Mouse (Mus musculus): Measurements from ENCODE around the gene Trim17. TPM values are rescaled to one million over a fixed set of nuclear protein-coding genes. Genes with fewer than 3 reads are reported as not detected.

Trim17 gene
- polyA plus RNA-seq, 1 experiment: 0.23 TPM

DNA sequence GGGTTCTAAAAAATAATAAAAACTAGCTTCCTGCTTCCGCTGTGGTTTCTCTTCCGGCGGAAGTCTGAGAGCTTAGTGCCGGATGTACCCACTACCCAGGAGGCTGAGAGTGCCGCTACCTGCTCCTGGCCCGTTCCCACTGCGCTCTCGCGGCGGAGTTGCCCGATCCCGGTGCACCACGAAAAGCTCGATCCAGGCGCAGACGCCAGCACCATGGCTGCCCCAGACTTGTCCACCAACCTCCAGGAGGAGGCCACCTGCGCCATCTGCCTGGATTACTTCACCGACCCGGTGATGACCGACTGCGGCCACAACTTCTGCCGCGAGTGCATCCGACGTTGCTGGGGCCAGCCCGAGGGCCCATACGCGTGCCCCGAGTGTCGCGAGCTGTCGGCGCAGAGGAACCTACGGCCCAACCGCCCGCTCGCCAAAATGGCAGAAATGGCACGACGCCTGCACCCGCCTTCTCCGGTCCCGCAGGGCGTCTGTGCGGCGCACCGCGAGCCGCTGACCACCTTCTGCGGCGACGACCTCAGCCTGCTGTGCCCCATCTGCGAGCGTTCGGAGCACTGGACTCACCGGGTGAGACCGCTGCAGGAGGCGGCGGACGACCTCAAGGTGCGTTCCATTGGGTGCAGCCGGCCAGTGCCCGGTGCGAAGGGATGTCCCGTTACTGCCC is 23.7 kb downstream of the Trim17 start, which contains the start of gene Trim11:
Gene Trim11, plus strand, starts transcription at position 67 of the 679 bp plus-strand sequence.
- peak within 1 kb of the TSS; percentile 98 for H3K4me3 ChIP-seq (ENCODE audit: extremely low read depth, insufficient read depth, insufficient read length)
- TF ChIP-seq POLR2A (IDR thresholded peaks at IDR 0.05; ENCODE audit: low read depth, low read length) (peak; percentile 81), CTCF (IDR thresholded peaks at IDR 0.05; ENCODE audit: extremely low read depth, insufficient read depth, insufficient read length, insufficient replicate concordance) (no peak)
- peaks cover 2% of the 10 kb centered on the region for H3K36me3 ChIP-seq (ENCODE audit: control insufficient read depth, insufficient read depth, low read length)
- no peaks in the 10 kb centered on the region for H3K27me3 ChIP-seq (ENCODE audit: control insufficient read depth, insufficient read depth, low read length)
- under 1% methylated on average over 64 of the region's 64 CpGs for WGBS
- H3K27ac ChIP-seq (ENCODE audit: insufficient read depth, low read length): peak within 1 kb of the TSS; percentile 89
- DNase-seq (ENCODE audit: low read depth in 1 of 2, low spot score in 2 of 2): peak; percentile 53 to 64
- peaks cover 26% of the 10 kb centered on the region; the same call in 1 of the 2 replicates for H3K4me1 ChIP-seq (ENCODE audit: control insufficient read depth, insufficient read depth, insufficient read length)

DNA sequence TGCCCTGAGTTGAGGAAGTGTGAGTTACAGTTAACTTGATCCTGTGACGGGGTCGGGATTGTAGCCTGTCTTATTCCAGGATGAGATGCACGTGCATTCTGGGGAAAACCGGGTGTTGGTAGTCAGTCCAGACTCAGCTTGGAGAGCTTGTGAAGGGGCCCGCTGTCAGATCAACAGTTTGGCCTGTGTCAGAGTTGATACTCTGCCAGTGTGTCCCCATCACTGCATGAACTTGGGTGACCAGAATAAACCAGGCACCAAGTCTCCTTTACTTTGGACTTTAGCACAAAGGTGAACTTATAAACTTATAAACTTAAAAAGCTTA is 24.2 kb downstream of the Trim17 start:
- TF ChIP-seq CTCF (IDR thresholded peaks at IDR 0.05; ENCODE audit: extremely low read depth, insufficient read depth, insufficient read length, insufficient replicate concordance) (no peak), POLR2A (IDR thresholded peaks at IDR 0.05; ENCODE audit: low read depth, low read length) (no peak)
- peak overlapping the region; percentile 89 for H3K27ac ChIP-seq (ENCODE audit: insufficient read depth, low read length)

DNA sequence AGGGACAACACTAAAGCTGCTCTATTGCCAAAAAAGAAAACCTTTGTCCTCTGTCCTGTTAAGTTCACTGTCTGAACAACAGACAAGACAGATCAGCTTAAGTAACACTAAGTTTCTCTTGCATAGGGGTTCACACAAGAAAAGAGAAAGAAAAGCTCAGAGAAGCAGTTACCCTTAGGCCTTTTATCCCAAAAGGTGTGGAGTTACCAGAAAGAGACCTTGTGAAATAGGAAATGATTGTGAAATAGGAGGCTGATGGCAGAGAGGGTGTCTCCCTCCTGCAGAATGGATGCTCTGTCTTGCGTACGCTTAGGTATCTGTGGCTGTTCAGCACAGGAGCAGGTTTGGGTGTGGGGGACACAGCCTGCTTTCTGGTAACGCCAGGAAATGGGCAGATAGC is 24.7 kb downstream of the Trim17 start:
- Histone ChIP-seq H3K27ac (ENCODE audit: insufficient read depth, low read length) (no peak overlapping the region), H3K27me3 (ENCODE audit: control insufficient read depth, insufficient read depth, low read length) (no peaks in the 10 kb centered on the region), H3K36me3 (ENCODE audit: control insufficient read depth, insufficient read depth, low read length) (peaks cover 6% of the 10 kb centered on the region), H3K4me1 (ENCODE audit: control insufficient read depth, insufficient read depth, insufficient read length) (peaks cover 26% of the 10 kb centered on the region; the same call in 1 of the 2 replicates), H3K4me3 (ENCODE audit: extremely low read depth, insufficient read depth, insufficient read length) (peak overlapping the region; percentile 98; the same call in 1 of the 2 replicates)
- WGBS: 37% methylated on average over 3 of the region's 3 CpGs
- no peak for DNase-seq (ENCODE audit: low read depth in 1 of 2, low spot score in 2 of 2)
- TF ChIP-seq POLR2A (IDR thresholded peaks at IDR 0.05; ENCODE audit: low read depth, low read length): no peak
- TF ChIP-seq CTCF (IDR thresholded peaks at IDR 0.05; ENCODE audit: extremely low read depth, insufficient read depth, insufficient read length, insufficient replicate concordance): no peak

More for the DNA sequence above, 24.2 kb downstream of the Trim17 start:
- H3K4me3 ChIP-seq (ENCODE audit: extremely low read depth, insufficient read depth, insufficient read length): peak overlapping the region; percentile 98
- under 1% methylated on average over 5 of the region's 5 CpGs for WGBS
- peaks cover 3% of the 10 kb centered on the region for H3K36me3 ChIP-seq (ENCODE audit: control insufficient read depth, insufficient read depth, low read length)
- no peak for DNase-seq (ENCODE audit: low read depth in 1 of 2, low spot score in 2 of 2)
- no peaks in the 10 kb centered on the region for H3K27me3 ChIP-seq (ENCODE audit: control insufficient read depth, insufficient read depth, low read length)
- peaks cover 26% of the 10 kb centered on the region; the same call in 1 of the 2 replicates for H3K4me1 ChIP-seq (ENCODE audit: control insufficient read depth, insufficient read depth, insufficient read length)

DNA sequence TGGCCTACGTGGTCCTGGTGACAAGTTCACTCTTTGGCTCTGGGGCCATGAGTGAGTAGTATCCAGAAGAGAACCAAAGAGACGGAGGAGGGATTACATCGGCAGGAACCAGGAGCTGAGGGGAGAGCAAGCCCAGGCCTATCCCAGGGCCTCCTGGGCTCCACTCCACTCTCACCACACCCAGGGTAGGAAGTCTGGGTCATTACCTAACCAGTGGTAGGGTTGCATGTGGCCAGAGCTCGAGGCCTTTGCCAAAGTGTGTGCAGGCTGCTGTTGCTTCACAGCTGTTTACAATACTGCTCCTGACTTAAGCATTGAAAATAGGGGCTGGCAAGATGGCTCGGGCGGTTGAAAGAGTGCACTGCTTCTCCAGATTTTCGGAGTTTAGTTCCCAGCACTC is 25.2 kb downstream of the Trim17 start:
- WGBS: 63% methylated on average over 7 of the region's 7 CpGs
- no peak for DNase-seq (ENCODE audit: low read depth in 1 of 2, low spot score in 2 of 2)
- peaks cover 26% of the 10 kb centered on the region; the same call in 1 of the 2 replicates for H3K4me1 ChIP-seq (ENCODE audit: control insufficient read depth, insufficient read depth, insufficient read length)

DNA sequence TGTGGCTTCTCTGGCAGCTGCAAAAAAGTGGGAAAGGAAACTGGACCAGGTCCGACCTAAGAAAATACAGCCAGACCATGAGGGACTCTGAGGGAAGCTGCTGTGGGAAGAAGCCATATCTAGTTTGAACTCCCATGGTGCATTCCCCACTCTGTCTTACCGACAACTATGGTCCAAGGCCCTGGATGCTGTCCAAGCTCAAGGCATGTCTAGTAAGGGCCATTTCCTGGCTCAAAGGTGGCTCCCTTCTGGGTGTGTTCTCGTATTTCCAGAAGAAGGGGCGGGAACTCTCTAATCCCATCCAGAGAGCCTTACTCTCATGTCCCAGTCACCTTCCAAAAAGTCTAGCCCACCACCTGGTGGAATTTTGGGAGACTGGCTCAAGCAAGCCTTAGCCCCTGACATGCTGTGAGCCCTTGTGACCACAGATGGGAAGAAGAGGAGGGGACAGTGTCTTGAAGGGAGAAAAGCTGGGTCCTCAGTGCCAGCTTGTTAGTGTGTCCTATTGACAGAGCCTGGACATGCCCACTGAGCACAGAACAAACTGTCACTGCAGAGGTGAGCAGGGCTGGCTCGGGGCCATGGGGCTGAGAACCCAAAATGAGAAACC is 26.0 kb downstream of the Trim17 start:
- TF ChIP-seq POLR2A (IDR thresholded peaks at IDR 0.05; ENCODE audit: low read depth, low read length) (no peak), CTCF (IDR thresholded peaks at IDR 0.05; ENCODE audit: extremely low read depth, insufficient read depth, insufficient read length, insufficient replicate concordance) (no peak)
- 73% methylated on average over 5 of the region's 5 CpGs for WGBS
- no peaks in the 10 kb centered on the region for H3K27me3 ChIP-seq (ENCODE audit: control insufficient read depth, insufficient read depth, low read length)
- H3K27ac ChIP-seq (ENCODE audit: insufficient read depth, low read length): no peak overlapping the region
- no peak overlapping the region for H3K4me3 ChIP-seq (ENCODE audit: extremely low read depth, insufficient read depth, insufficient read length)
- DNase-seq (ENCODE audit: low read depth in 1 of 2, low spot score in 2 of 2): no peak
- peaks cover 14% of the 10 kb centered on the region for H3K36me3 ChIP-seq (ENCODE audit: control insufficient read depth, insufficient read depth, low read length)
- H3K4me1 ChIP-seq (ENCODE audit: control insufficient read depth, insufficient read depth, insufficient read length): peaks cover 26% of the 10 kb centered on the region; the same call in 1 of the 2 replicates

More for the DNA sequence above, 25.2 kb downstream of the Trim17 start:
- peaks cover 9% of the 10 kb centered on the region for H3K36me3 ChIP-seq (ENCODE audit: control insufficient read depth, insufficient read depth, low read length)
- TF ChIP-seq POLR2A (IDR thresholded peaks at IDR 0.05; ENCODE audit: low read depth, low read length): no peak
- no peak for TF ChIP-seq CTCF (IDR thresholded peaks at IDR 0.05; ENCODE audit: extremely low read depth, insufficient read depth, insufficient read length, insufficient replicate concordance)
- peak overlapping the region; percentile 25 for H3K4me3 ChIP-seq (ENCODE audit: extremely low read depth, insufficient read depth, insufficient read length)
- H3K27me3 ChIP-seq (ENCODE audit: control insufficient read depth, insufficient read depth, low read length): no peaks in the 10 kb centered on the region
- no peak overlapping the region for H3K27ac ChIP-seq (ENCODE audit: insufficient read depth, low read length)

DNA sequence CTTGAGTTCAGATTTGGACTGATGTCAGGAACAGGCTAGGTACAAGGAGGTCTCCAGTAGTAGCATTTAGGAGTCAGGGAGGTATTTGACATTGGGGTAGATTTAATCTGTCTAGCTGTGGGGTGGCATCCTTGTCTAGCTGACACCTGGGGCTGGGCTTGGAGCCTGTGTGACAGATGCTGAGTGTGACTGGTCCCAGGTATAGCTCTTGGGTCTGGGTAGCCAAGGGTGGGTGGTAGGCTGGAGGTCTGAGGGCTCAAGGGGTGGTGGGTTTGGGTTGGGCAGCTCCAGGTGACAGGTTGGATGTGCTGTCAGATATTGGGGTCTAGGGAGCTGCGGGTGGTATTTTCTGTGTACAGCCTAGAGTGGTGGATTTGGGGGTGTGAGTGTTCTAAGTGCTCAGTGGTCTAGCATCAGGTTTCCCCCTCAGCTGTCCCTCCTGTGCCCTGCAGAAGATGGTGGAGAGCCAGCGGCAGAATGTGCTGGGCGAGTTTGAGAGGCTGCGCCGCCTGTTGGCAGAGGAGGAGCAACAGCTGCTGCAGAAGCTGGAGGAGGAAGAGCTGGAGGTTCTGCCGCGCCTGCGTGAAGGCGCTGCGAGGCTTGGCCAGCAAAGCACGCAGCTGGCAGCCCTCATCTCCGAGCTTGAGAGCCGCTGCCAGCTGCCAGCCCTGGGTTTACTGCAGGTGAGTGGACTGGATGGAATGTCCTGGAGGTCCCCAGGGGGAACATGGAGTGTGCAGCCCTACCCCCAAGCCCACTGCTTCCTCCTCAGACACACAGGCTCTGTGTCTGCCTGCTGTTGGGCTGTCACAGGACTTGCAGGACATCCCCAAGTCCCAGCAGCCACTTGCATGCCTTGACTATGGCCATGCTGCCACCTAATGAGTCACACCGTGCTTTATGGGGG is 27.3 kb downstream of the Trim17 start:
- H3K27ac ChIP-seq (ENCODE audit: insufficient read depth, low read length): peak overlapping the region; percentile 84

More for the DNA sequence above, 27.3 kb downstream of the Trim17 start:
- peak; percentile 76 to 80 for DNase-seq (ENCODE audit: low read depth in 1 of 2, low spot score in 2 of 2)
- Histone ChIP-seq H3K4me1 (ENCODE audit: control insufficient read depth, insufficient read depth, insufficient read length) (peaks cover 26% of the 10 kb centered on the region; the same call in 1 of the 2 replicates), H3K4me3 (ENCODE audit: extremely low read depth, insufficient read depth, insufficient read length) (no peak overlapping the region; the same call in 1 of the 2 replicates), H3K27me3 (ENCODE audit: control insufficient read depth, insufficient read depth, low read length) (no peaks in the 10 kb centered on the region), H3K36me3 (ENCODE audit: control insufficient read depth, insufficient read depth, low read length) (peaks cover 25% of the 10 kb centered on the region)
- TF ChIP-seq POLR2A (IDR thresholded peaks at IDR 0.05; ENCODE audit: low read depth, low read length): no peak
- peak; percentile 84 for TF ChIP-seq CTCF (IDR thresholded peaks at IDR 0.05; ENCODE audit: extremely low read depth, insufficient read depth, insufficient read length, insufficient replicate concordance)
- 16% methylated on average over 14 of the region's 14 CpGs for WGBS

Data from spleen, adult 2 months (tissue).